Mouse (Mus musculus) heart, embryonic 11.5 days (tissue): ENCODE measurements around the gene Rtn4rl2. TPM values are rescaled to one million over a fixed set of nuclear protein-coding genes. Genes with fewer than 3 reads are reported as not detected.
A peak's percentile ranks its signal among the peaks of the same experiment; 100 is the strongest.

Source experiments
- ATAC-seq: fragments of 200-750 bp; cut with Nextera tagmentation; replicated peaks from 2 replicates; pipeline ENCODE4 v1.8.0; 2017; ENCODE audit warnings: moderate library complexity; ENCODE audit not compliant: insufficient number of reproducible peaks, low FRiP score, low TSS enrichment
- H3K27ac ChIP-seq: fragments of 300-500 bp; sonication (generic); 2 replicates; pipeline ENCODE4 v1.5.1; 2014; ENCODE audit warnings: mild to moderate bottlenecking, low read depth, low read length
- H3K27me3 ChIP-seq: fragments of 300-500 bp; sonication (generic); 2 replicates; pipeline ENCODE4 v1.6.1; 2014; ENCODE audit warnings: mild to moderate bottlenecking, low read length, mixed read lengths; ENCODE audit not compliant: control insufficient read depth, insufficient read depth
- H3K36me3 ChIP-seq: fragments of 300-500 bp; sonication (generic); 2 replicates; pipeline ENCODE4 v1.6.1; 2014; ENCODE audit warnings: mild to moderate bottlenecking, low read length, moderate library complexity, mixed read lengths; ENCODE audit not compliant: control insufficient read depth, insufficient read depth
- H3K4me1 ChIP-seq: fragments of 300-500 bp; sonication (generic); 2 replicates; pipeline ENCODE4 v1.6.1; 2014; ENCODE audit warnings: low read length; ENCODE audit not compliant: control insufficient read depth, insufficient read depth
- H3K4me2 ChIP-seq: fragments of 300-500 bp; sonication (generic); 2 replicates; pipeline ENCODE4 v1.6.1; 2014; ENCODE audit warnings: mild to moderate bottlenecking, moderate library complexity
- H3K4me3 ChIP-seq: fragments of 300-500 bp; sonication (generic); 2 replicates; pipeline ENCODE4 v1.5.1; 2014; ENCODE audit warnings: low read depth, low read length
- H3K9ac ChIP-seq: fragments of 300-500 bp; sonication (generic); 2 replicates; pipeline ENCODE4 v1.6.1; 2014; ENCODE audit warnings: mild to moderate bottlenecking, low read depth, low read length, moderate library complexity
- H3K9me3 ChIP-seq: fragments of 300-500 bp; sonication (generic); replicated peaks from 2 replicates; pipeline ENCODE4 v1.6.1; 2016; ENCODE audit warnings: low read length; ENCODE audit not compliant: control insufficient read depth
- WGBS: fragments of 180-500 bp; shearing (Covaris S2); extraction: QIAGEN DNeasy Blood & Tissue Kit; methylation state at CpG from one replicate; pipeline ENCODE4 v1.1.7; 2014; ENCODE audit not compliant: insufficient replicate concordance; 5-methylcytosine and 5-hydroxymethylcytosine counted together
- polyA plus RNA-seq: library from polyadenylated mRNA; unstranded; fragments of >200 nt; fragmentation: Nextera tagmentation; extraction: Ambion mirVana; gene quantifications from 2 replicates; pipeline ENCODE4 v1.2.1, GENCODE M21; 2014

The Rtn4rl2 gene
- 0.23 and 1.1 TPM in 2 replicates for polyA plus RNA-seq

DNA sequence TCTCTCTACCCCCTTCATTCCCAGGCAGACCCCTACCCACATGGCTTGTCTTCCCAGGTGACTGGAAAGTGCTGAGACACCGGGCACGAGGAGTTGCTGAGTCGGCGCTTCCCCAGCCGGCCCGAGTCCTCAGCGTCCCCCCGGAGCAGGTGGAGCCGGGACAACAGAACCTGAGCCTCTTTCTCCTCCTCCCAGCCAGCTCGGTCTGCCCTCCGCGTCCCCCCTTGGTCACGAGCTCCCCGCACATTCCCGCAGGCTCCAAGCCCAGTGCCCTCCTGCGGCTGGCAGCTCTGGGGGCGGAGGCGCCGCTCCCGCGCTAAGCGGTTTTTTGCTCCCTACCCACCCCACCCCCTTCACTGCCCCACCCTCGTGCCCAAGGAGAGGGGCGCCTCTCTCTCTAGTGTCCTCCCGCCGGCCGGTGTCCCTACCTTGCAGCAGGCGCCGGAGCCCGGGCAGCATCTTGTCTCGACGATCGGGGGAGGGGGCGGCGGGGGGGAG lies at the start of gene Rtn4rl2:
TSS of gene Rtn4rl2 (minus strand) at position 477 of the 498 bp plus-strand sequence.
- peak within 1 kb of the TSS; percentile 60 for H3K4me3 ChIP-seq
- 1% methylated on average over 31 of the region's 35 CpGs for WGBS
- H3K27me3 ChIP-seq: peaks cover 89% of the 10 kb centered on the region
- peaks cover 34% of the 10 kb centered on the region for H3K4me1 ChIP-seq
- peak within 1 kb of the TSS; percentile 72 for H3K4me2 ChIP-seq
- H3K27ac ChIP-seq: no peak within 1 kb of the TSS
- 0 out of 2 replicates have a peak, but pooled peaks have one; percentile 2 for ATAC-seq
- H3K9ac ChIP-seq: peak within 1 kb of the TSS; percentile 49; the same call in 1 of the 2 replicates
- H3K36me3 ChIP-seq: no peaks in the 10 kb centered on the region
- no peaks in the 10 kb centered on the region for H3K9me3 ChIP-seq

GRCm38 (mm10) chr2:84935065-84935464 lies 48.6 kb upstream of the Rtn4rl2 start:
- WGBS: 83% methylated on average over 5 of the region's 5 CpGs
- ATAC-seq: no peak
- H3K27ac ChIP-seq: no peak overlapping the region

DNA sequence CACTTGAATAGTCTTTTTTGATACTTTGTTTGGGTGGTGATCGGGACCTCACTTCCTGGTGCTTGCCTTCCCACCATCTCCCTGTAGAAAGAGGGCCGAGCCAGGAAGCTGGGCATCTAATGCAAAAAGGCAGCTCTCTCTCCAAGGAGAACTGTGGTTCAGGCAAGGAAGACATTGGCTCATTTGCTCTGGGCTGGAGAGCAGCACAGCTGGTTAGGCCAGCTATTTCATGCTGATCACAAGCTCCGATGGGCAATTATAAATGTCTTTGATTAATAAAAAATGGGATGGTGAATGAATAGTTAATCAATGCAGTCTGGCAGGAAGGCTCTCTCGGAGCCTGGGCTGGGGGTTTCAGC lies 48.1 kb upstream of the Rtn4rl2 start:
- Histone ChIP-seq H3K9me3 (no peaks in the 10 kb centered on the region), H3K9ac (no peak overlapping the region), H3K27me3 (no peaks in the 10 kb centered on the region), H3K27ac (no peak overlapping the region), H3K4me2 (no peak overlapping the region), H3K4me3 (no peak overlapping the region), H3K4me1 (peaks cover 12% of the 10 kb centered on the region), H3K36me3 (no peaks in the 10 kb centered on the region)
- no peak for ATAC-seq
- 63% methylated on average over 4 of the region's 4 CpGs for WGBS

More at GRCm38 (mm10) chr2:84935065-84935464, 48.6 kb upstream of the Rtn4rl2 start:
- no peak overlapping the region for H3K4me2 ChIP-seq
- no peaks in the 10 kb centered on the region for H3K36me3 ChIP-seq
- H3K4me3 ChIP-seq: no peak overlapping the region
- no peaks in the 10 kb centered on the region for H3K9me3 ChIP-seq
- no peak overlapping the region for H3K9ac ChIP-seq
- H3K27me3 ChIP-seq: no peaks in the 10 kb centered on the region
- H3K4me1 ChIP-seq: peaks cover 12% of the 10 kb centered on the region

- no peaks in the 10 kb centered on the region for H3K9me3 ChIP-seq
- no peak overlapping the region for H3K4me3 ChIP-seq
- H3K27ac ChIP-seq: no peak overlapping the region; the same call in 1 of the 2 replicates
- no peaks in the 10 kb centered on the region for H3K36me3 ChIP-seq
- no peak overlapping the region for H3K4me2 ChIP-seq
- H3K27me3 ChIP-seq: no peaks in the 10 kb centered on the region
- H3K9ac ChIP-seq: no peak overlapping the region
- 62% methylated on average over 8 of the region's 8 CpGs for WGBS
- ATAC-seq: no peak
- H3K4me1 ChIP-seq: peaks cover 12% of the 10 kb centered on the region
Measured at GRCm38 (mm10) chr2:84933992-84934648, 47.6 kb upstream of the Rtn4rl2 start.

GRCm38 (mm10) chr2:84930186-84930585 lies 43.7 kb upstream of the Rtn4rl2 start:
- Histone ChIP-seq H3K4me3 (no peak overlapping the region), H3K4me1 (no peaks in the 10 kb centered on the region), H3K27me3 (no peaks in the 10 kb centered on the region), H3K9me3 (no peaks in the 10 kb centered on the region), H3K36me3 (no peaks in the 10 kb centered on the region), H3K9ac (no peak overlapping the region), H3K4me2 (no peak overlapping the region), H3K27ac (no peak overlapping the region)
- no peak for ATAC-seq
- WGBS: 82% methylated on average over 7 of the region's 7 CpGs

DNA sequence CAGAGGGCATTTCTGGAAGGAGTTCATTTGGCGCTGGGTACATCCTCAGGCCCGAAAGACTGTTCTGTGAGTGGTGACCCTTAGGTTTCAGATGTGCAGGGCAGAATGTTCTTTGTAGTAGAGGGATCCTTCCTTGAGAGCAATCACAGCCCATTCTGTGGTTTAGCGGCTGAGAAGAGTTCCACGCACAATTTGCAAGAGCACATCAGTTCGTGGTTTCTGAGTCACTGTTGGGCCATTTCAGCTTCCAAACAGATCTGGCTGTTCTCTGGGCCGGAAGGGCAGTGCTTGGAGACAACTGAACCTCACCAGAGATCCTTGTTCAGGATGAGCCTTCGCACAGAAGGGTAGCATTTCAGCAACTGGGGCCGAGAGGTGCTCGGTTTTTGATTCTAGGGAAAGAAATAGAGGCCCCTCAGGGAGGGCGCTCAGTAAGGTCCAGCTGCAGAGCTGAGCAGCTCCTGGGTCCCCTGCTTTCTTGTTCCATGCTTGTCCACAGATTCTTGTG lies 33.1 kb upstream of the Rtn4rl2 start:
- Histone ChIP-seq H3K36me3 (no peaks in the 10 kb centered on the region), H3K9me3 (no peaks in the 10 kb centered on the region; the same call in 1 of the 2 replicates), H3K27ac (no peak overlapping the region), H3K4me1 (peaks cover 2% of the 10 kb centered on the region; the same call in 1 of the 2 replicates), H3K27me3 (no peaks in the 10 kb centered on the region), H3K9ac (no peak overlapping the region), H3K4me3 (no peak overlapping the region), H3K4me2 (no peak overlapping the region)
- 83% methylated on average over 10 of the region's 10 CpGs for WGBS
- ATAC-seq: no peak

- Histone ChIP-seq H3K36me3 (no peaks in the 10 kb centered on the region), H3K27me3 (no peaks in the 10 kb centered on the region), H3K4me2 (no peak overlapping the region), H3K4me3 (no peak overlapping the region), H3K27ac (no peak overlapping the region), H3K9me3 (no peaks in the 10 kb centered on the region), H3K9ac (no peak overlapping the region), H3K4me1 (peaks cover 2% of the 10 kb centered on the region; the same call in 1 of the 2 replicates)
- no peak for ATAC-seq
- WGBS: 45% methylated on average over 3 of the region's 3 CpGs
Measured at GRCm38 (mm10) chr2:84918188-84918587, 31.7 kb upstream of the Rtn4rl2 start.

GRCm38 (mm10) chr2:84916548-84917320 lies 30.2 kb upstream of the Rtn4rl2 start:
- H3K27me3 ChIP-seq: no peaks in the 10 kb centered on the region
- no peak overlapping the region for H3K4me2 ChIP-seq
- H3K9me3 ChIP-seq: no peaks in the 10 kb centered on the region
- no peak overlapping the region for H3K4me3 ChIP-seq
- H3K36me3 ChIP-seq: no peaks in the 10 kb centered on the region
- peak overlapping the region; percentile 29; the same call in 1 of the 2 replicates for H3K27ac ChIP-seq
- peaks cover 2% of the 10 kb centered on the region; the same call in 1 of the 2 replicates for H3K4me1 ChIP-seq
- 56% methylated on average over 8 of the region's 8 CpGs for WGBS
- ATAC-seq: no peak
- H3K9ac ChIP-seq: no peak overlapping the region
